Mouse (Mus musculus) liver, adult 2 months (tissue): Measurements from ENCODE around the gene Sema3d.

Experiments used
- CTCF ChIP-seq: fragments of 200-500 bp; IDR thresholded peaks from 2 replicates; pipeline ENCODE4 v1.5.1; 2011; ENCODE audit warnings: low read depth, low read length, control low read depth
- POLR2A ChIP-seq: fragments of 200-500 bp; IDR thresholded peaks from 2 replicates; pipeline ENCODE4 v1.6.1; 2011; ENCODE audit warnings: low read length, control low read depth; ENCODE audit not compliant: insufficient read depth; ENCODE audit errors: extremely low read depth

DNA sequence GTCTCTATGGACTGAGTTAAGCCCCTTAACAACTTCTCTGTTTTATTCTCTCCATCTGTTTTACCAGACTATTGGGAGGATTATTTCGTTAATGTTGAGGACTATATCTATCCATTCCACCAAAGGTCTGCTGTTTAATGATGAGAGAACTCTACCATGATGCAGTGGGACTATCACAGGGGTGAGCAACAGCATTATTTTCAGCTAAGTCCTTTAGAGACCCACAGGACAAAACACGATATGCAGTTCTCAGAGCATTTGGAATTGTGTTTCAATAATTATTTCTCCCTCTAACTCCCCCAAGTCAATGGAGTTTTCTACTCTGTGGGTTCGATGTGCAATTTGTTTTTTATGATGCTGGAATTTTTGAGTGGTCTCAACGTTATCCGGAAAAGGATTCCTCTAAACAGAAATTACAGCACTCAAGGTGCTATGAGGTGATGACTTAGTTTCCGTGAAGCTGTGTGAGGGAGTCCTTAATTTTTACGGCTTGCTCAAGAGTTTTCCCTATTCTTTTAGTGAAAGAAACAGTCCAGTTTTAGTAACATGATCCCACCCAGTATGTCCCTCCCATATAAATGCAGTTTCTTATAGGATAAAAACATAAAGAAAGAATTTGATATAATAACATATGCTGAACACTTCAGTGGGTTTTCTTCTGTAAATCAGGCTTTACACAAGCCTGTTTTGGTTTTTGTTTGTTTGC, 254.7 kb downstream of the Sema3d start:
- TF ChIP-seq CTCF = no peak
- no peak for TF ChIP-seq POLR2A
